Mouse (Mus musculus): Measurements from ENCODE around the gene Rtl6. TPM values are rescaled to one million over a fixed set of nuclear protein-coding genes. Genes with fewer than 3 reads are reported as not detected.

The Rtl6 gene
- total RNA-seq, 2 experiments from 2014 or later, result 3.4 to 4.3 TPM

GRCm38 (mm10) chr15:84526921-84527320 is 30.7 kb downstream of the Rtl6 start:
- no peak for DNase-seq
- intact Hi-C loops (cut with DNase I), result no loop called here
- H3K4me3 ChIP-seq, result no peak overlapping the region
- no peak overlapping the region for H3K27ac ChIP-seq
- TF ChIP-seq CTCF (IDR thresholded peaks at IDR 0.05), result no peak

- DNase-seq, result no peak
- Histone ChIP-seq H3K27ac (no peak overlapping the region), H3K4me3 (no peak overlapping the region)
- no peak for TF ChIP-seq CTCF (IDR thresholded peaks at IDR 0.05)
- intact Hi-C loops (cut with DNase I), result no loop called here
Measured at GRCm38 (mm10) chr15:84525222-84525883, 32.3 kb downstream of the Rtl6 start.

GRCm38 (mm10) chr15:84522953-84523689 is 34.5 kb downstream of the Rtl6 start:
- no peak for DNase-seq
- intact Hi-C loops (cut with DNase I), result no loop called here
- H3K4me3 ChIP-seq, result no peak overlapping the region
- H3K27ac ChIP-seq, result no peak overlapping the region
- no peak for TF ChIP-seq CTCF (IDR thresholded peaks at IDR 0.05)

GRCm38 (mm10) chr15:84521486-84521885 is 36.1 kb downstream of the Rtl6 start:
- TF ChIP-seq CTCF (IDR thresholded peaks at IDR 0.05), result no peak
- H3K4me3 ChIP-seq, result no peak overlapping the region
- intact Hi-C loops (cut with DNase I), result no loop called here
- H3K27ac ChIP-seq, result no peak overlapping the region
- no peak for DNase-seq

- intact Hi-C loops (cut with DNase I), result no loop called here
- no peak for TF ChIP-seq CTCF (IDR thresholded peaks at IDR 0.05)
Measured at GRCm38 (mm10) chr15:84518540-84518939, 39.1 kb downstream of the Rtl6 start.

GRCm38 (mm10) chr15:84512626-84513296 is 44.9 kb downstream of the Rtl6 start:
- DNase-seq, result no peak
- intact Hi-C loops (cut with DNase I), result no loop called here
- H3K4me3 ChIP-seq, result no peak overlapping the region
- no peak overlapping the region for H3K27ac ChIP-seq
- no peak for TF ChIP-seq CTCF (IDR thresholded peaks at IDR 0.05)

More at GRCm38 (mm10) chr15:84518540-84518939, 39.1 kb downstream of the Rtl6 start:
- no peak for DNase-seq
- no peak overlapping the region for H3K27ac ChIP-seq
- no peak overlapping the region for H3K4me3 ChIP-seq

DNA sequence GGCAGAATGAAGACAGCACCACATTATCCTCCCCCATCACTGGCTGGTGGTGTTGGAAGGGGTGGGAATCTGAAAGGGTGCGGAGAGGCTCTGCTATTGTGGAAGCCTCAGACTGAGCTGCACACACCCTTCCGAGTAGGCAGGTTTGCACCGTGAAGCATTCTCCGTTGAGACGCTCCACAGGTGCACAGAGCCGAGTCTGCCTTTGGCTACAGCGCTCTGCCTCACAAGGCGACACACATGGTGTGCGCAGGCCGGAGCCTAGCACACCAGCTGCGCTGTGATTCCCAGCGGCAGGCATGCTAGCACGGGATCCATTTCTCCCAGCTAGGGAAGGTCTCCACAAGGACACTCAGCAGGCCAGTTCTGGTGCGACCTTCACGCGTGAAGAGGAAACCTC is 47.6 kb downstream of the Rtl6 start:
- no peak for TF ChIP-seq CTCF (IDR thresholded peaks at IDR 0.05)
- H3K4me3 ChIP-seq, result no peak overlapping the region
- intact Hi-C loops (cut with DNase I), result no loop called here
- no peak overlapping the region for H3K27ac ChIP-seq
- no peak for DNase-seq

GRCm38 (mm10) chr15:84509161-84509560 is 48.5 kb downstream of the Rtl6 start:
- Histone ChIP-seq H3K27ac (no peak overlapping the region), H3K4me3 (no peak overlapping the region)
- no peak for TF ChIP-seq CTCF (IDR thresholded peaks at IDR 0.05)
- intact Hi-C loops (cut with DNase I), result no loop called here
- DNase-seq, result no peak

GRCm38 (mm10) chr15:84506026-84506425 is 51.6 kb downstream of the Rtl6 start:
- no peak for DNase-seq
- intact Hi-C loops (cut with DNase I), result no loop called here
- no peak for TF ChIP-seq CTCF (IDR thresholded peaks at IDR 0.05)
- no peak overlapping the region for H3K4me3 ChIP-seq
- H3K27ac ChIP-seq, result no peak overlapping the region

GRCm38 (mm10) chr15:84504895-84505294 is 52.7 kb downstream of the Rtl6 start:
- no peak for TF ChIP-seq CTCF (IDR thresholded peaks at IDR 0.05)
- DNase-seq, result no peak
- H3K4me3 ChIP-seq, result no peak overlapping the region
- H3K27ac ChIP-seq, result no peak overlapping the region
- intact Hi-C loops (cut with DNase I), result no loop called here

Other genes starting within 250 kb of the Rtl6 start
- under 1 TPM; 0.53 to 0.54 TPM for gene Parvg, start 233.8 kb downstream of the Rtl6 start, total RNA-seq (2021)
- gene Shisal1, start 110.7 kb downstream of the Rtl6 start, total RNA-seq (2021), result under 1 TPM; 0.23 to 0.56 TPM
- 1 to 10 TPM; 3.0 to 4.3 TPM for gene Prr5, start 111.8 kb upstream of the Rtl6 start, total RNA-seq (2021)
- under 1 TPM in 1 of 2 experiments, not detected in 1; 0.25 TPM for gene Arhgap8, start 162.2 kb upstream of the Rtl6 start, total RNA-seq (2021)